Mouse (Mus musculus) frontal cortex, adult (tissue): ENCODE results near the gene Aifm3.
"Not testable (repeated sequence)": the region's sequence is repeated elsewhere in the genome, so short reads cannot be mapped to it uniquely, and the experiment has no call there.

Source experiments
- ATAC-seq: cut with Nextera tagmentation; 2 replicates; pipeline ENCODE4 v1.9.2; 2017; ENCODE audit warnings: mild to moderate bottlenecking, moderate library complexity, mixed read lengths; ENCODE audit not compliant: low TSS enrichment

Gene Aifm3

GRCm38 (mm10) chr16:17499249-17499883 lies 10.0 kb downstream of the Aifm3 start:
- no peak for ATAC-seq

- peak; percentile 53 for ATAC-seq
These were observed 13.3 kb downstream of the Aifm3 start for GRCm38 (mm10) chr16:17502681-17503080.

GRCm38 (mm10) chr16:17507018-17507552 lies 17.7 kb downstream of the Aifm3 start:
- no peak for ATAC-seq

- ATAC-seq: not testable (repeated sequence)
These were observed 18.6 kb downstream of the Aifm3 start for GRCm38 (mm10) chr16:17508031-17508430.

- ATAC-seq: peak; percentile 89
These were observed 19.3 kb downstream of the Aifm3 start, which contains the start of gene Lztr1 for GRCm38 (mm10) chr16:17508546-17509239. Gene Lztr1 (plus strand): TSS chr16:17508688.

- peak; percentile 17; the same call in 1 of the 2 replicates for ATAC-seq
These were observed 19.8 kb downstream of the Aifm3 start for GRCm38 (mm10) chr16:17509240-17509597.

GRCm38 (mm10) chr16:17510143-17510542 lies 20.7 kb downstream of the Aifm3 start:
- ATAC-seq: no peak

- ATAC-seq: no peak
These were observed 21.3 kb downstream of the Aifm3 start for GRCm38 (mm10) chr16:17510686-17511085.

GRCm38 (mm10) chr16:17511431-17511830 lies 22.0 kb downstream of the Aifm3 start:
- ATAC-seq: no peak

- no peak for ATAC-seq
These were observed 29.5 kb downstream of the Aifm3 start for GRCm38 (mm10) chr16:17518910-17519309.

- no peak for ATAC-seq
These were observed 34.7 kb downstream of the Aifm3 start for GRCm38 (mm10) chr16:17524156-17524555.

GRCm38 (mm10) chr16:17525524-17525923 lies 36.1 kb downstream of the Aifm3 start:
- ATAC-seq: no peak

GRCm38 (mm10) chr16:17526223-17526622 lies 36.8 kb downstream of the Aifm3 start:
- no peak for ATAC-seq

GRCm38 (mm10) chr16:17527606-17528005 lies 38.2 kb downstream of the Aifm3 start:
- ATAC-seq: no peak

- ATAC-seq: no peak
These were observed 38.9 kb downstream of the Aifm3 start for GRCm38 (mm10) chr16:17528276-17528675.

GRCm38 (mm10) chr16:17529981-17530586 lies 40.7 kb downstream of the Aifm3 start:
- ATAC-seq: no peak

- ATAC-seq: peak; percentile 90
These were observed 41.4 kb downstream of the Aifm3 start, which contains the start of gene Thap7 for GRCm38 (mm10) chr16:17530640-17531288. Gene Thap7 (minus strand): TSS chr16:17531136.

- ATAC-seq: no peak
These were observed 42.9 kb downstream of the Aifm3 start for GRCm38 (mm10) chr16:17532271-17532670.

- ATAC-seq: no peak
These were observed 43.4 kb downstream of the Aifm3 start for GRCm38 (mm10) chr16:17532676-17533329.

- ATAC-seq: no peak
These were observed 47.2 kb downstream of the Aifm3 start for GRCm38 (mm10) chr16:17536584-17536983.

- ATAC-seq: peak; percentile 98
These were observed 53.2 kb downstream of the Aifm3 start for GRCm38 (mm10) chr16:17542632-17543031.

- ATAC-seq: no peak
These were observed 63.4 kb downstream of the Aifm3 start for GRCm38 (mm10) chr16:17552837-17553236.
